ENCODE assay signal across 10 mouse cellular contexts in genomic region chr4:63021034-63021700, GRCm38 (mm10). TPM values are rescaled to one million over a fixed set of nuclear protein-coding genes. Genes with fewer than 3 reads are reported as not detected.
DNase-seq lines count a peak whose midpoint lies in the region; ATAC-seq and TF ChIP-seq lines count a peak whose summit lies in the region.
"Had no signal": no experiment of that assay in that cellular context is flagged by ENCODE, and none has a peak within 500 bp of the region (broad histone marks: within the 10 kb centered on the region; RNA-seq: fewer than 3 reads in every experiment).

No protein-coding gene starts in this region.

- WGBS in stomach, postnatal 0 days = 46% methylated on average over 6 of the region's 6 CpGs

- no peaks in the 10 kb centered on the region for H3K27me3 ChIP-seq in stomach, postnatal 0 days (ENCODE audit: control insufficient read depth, insufficient read depth, low read length)
- H3K27me3 ChIP-seq: liver, embryonic 13.5 days had no signal

- no peak overlapping the region for H3K4me2 ChIP-seq in stomach, postnatal 0 days (replicated peaks; ENCODE audit: low read depth)
- H3K4me2 ChIP-seq: liver, embryonic 13.5 days had no signal

- no peak for TF ChIP-seq EP300 in stomach, postnatal 0 days (optimal IDR thresholded peaks at IDR 0.05)

- no peak overlapping the region for H3K9ac ChIP-seq in stomach, postnatal 0 days (ENCODE audit: low read length)
- H3K9ac ChIP-seq: liver, embryonic 13.5 days had no signal

- H3K36me3 ChIP-seq in stomach, postnatal 0 days (ENCODE audit: control insufficient read depth, insufficient read depth, low read length) = no peaks in the 10 kb centered on the region
- H3K36me3 ChIP-seq: liver, embryonic 13.5 days had no signal

- peak; percentile 43 for DNase-seq in gastrocnemius, postnatal 14 days
- DNase-seq in gastrocnemius, postnatal 25 days = no peak
- DNase-seq in ovary, postnatal 36 days (ENCODE audit: low spot score) = peak; percentile 33
- DNase-seq in ovary, postnatal 10 days (ENCODE audit: low spot score) = no peak
- DNase-seq in kidney, adult 8-10 months = peak; percentile 56 to 60
- no peak for DNase-seq in stomach, postnatal 0 days (ENCODE audit: low spot score)
- DNase-seq in cerebellum, postnatal 14 days = no peak
- DNase-seq in thymus, postnatal 10 days (ENCODE audit: low spot score in 2 of 2) = no peak
- DNase-seq: liver, embryonic 13.5 days had no signal

- H3K4me3 ChIP-seq in stomach, postnatal 0 days (ENCODE audit: low read depth, low read length) = no peak overlapping the region
- H3K4me3 ChIP-seq: liver, embryonic 13.5 days had no signal

- intact Hi-C loops in gastrocnemius, postnatal 14 days (cut with DNase I; ENCODE audit: low total_unique reads) = no loop called here

- TF ChIP-seq CTCF in stomach, postnatal 0 days (IDR thresholded peaks at IDR 0.05; ENCODE audit: low read depth) = no peak

- no peaks in the 10 kb centered on the region for H3K9me3 ChIP-seq in stomach, postnatal 0 days (ENCODE audit: control insufficient read depth, low read length)
- H3K9me3 ChIP-seq: liver, embryonic 13.5 days had no signal

- H3K27ac ChIP-seq in stomach, postnatal 0 days (replicated peaks) = peak overlapping the region; percentile 30; the same call in 1 of the 2 replicates
- H3K27ac ChIP-seq: liver, embryonic 13.5 days had no signal

- H3K4me1 ChIP-seq in stomach, postnatal 0 days (replicated peaks; ENCODE audit: control insufficient read depth, insufficient read depth) = 0 out of 2 replicates have a peak, but pooled peaks cover 2% of the 10 kb centered on the region

- no peak for ATAC-seq in stomach, postnatal 0 days (ENCODE audit: low FRiP score, low TSS enrichment)
- ATAC-seq: forebrain, embryonic 14.5 days had no signal

RNA-seq across cellular contexts. Expression of gene Zfp618, which starts 55.8 kb away (rescaled TPM):
- 1 to 10 TPM; 1.4 to 2.7 TPM for total RNA-seq in gastrocnemius, postnatal 14 days (2021)
- under 1 TPM; 0.19 to 0.41 TPM for total RNA-seq in gastrocnemius, postnatal 25 days (2021)
- polyA plus RNA-seq in stomach, postnatal 0 days (2015; fragmentation: Nextera tagmentation; extraction: Ambion mirVana) = 5.8 and 6.7 TPM in 2 replicates

Comparison
In these comparisons a context has a peak if more than half of its experiments do, and no peak if none do; other contexts are left out.
1. DNase-seq: peak in gastrocnemius, postnatal 14 days (single experiment), ovary, postnatal 36 days (single experiment) and kidney, adult 8-10 months (2 of 2); none in gastrocnemius, postnatal 25 days (single experiment), ovary, postnatal 10 days (single experiment), stomach, postnatal 0 days (single experiment), cerebellum, postnatal 14 days (0 of 2) and thymus, postnatal 10 days (0 of 2).